Mouse (Mus musculus): ENCODE measurements around the gene 5730522E02Rik. TPM values are rescaled to one million over a fixed set of nuclear protein-coding genes. Genes with fewer than 3 reads are reported as not detected.

5730522E02Rik gene
- polyA plus RNA-seq, 1 experiment from 2014 or later: 26.4 TPM

GRCm38 (mm10) chr11:25872983-25873382, 337.6 kb downstream of the 5730522E02Rik start:
- Histone ChIP-seq H3K36me3 (ENCODE audit: control insufficient read depth, insufficient read depth) (no peaks in the 10 kb centered on the region), H3K27ac (ENCODE audit: low read length) (no peak overlapping the region; the same call in 1 of the 2 replicates), H3K9me3 (ENCODE audit: control insufficient read depth, low read length) (no peaks in the 10 kb centered on the region), H3K4me1 (replicated peaks; ENCODE audit: control insufficient read depth, insufficient read depth, low read length) (peaks cover 17% of the 10 kb centered on the region), H3K27me3 (replicated peaks; ENCODE audit: control insufficient read depth, insufficient read depth, low read length) (no peaks in the 10 kb centered on the region), H3K4me2 (ENCODE audit: low read length) (no peak overlapping the region), H3K9ac (replicated peaks; ENCODE audit: low read depth, low read length) (no peak overlapping the region), H3K4me3 (replicated peaks; ENCODE audit: low read length) (no peak overlapping the region)
- ATAC-seq: peak; percentile 62

GRCm38 (mm10) chr11:25872317-25872716, 338.2 kb downstream of the 5730522E02Rik start:
- ATAC-seq: peak; percentile 83
- Histone ChIP-seq H3K4me1 (replicated peaks; ENCODE audit: control insufficient read depth, insufficient read depth, low read length) (peaks cover 17% of the 10 kb centered on the region), H3K9ac (replicated peaks; ENCODE audit: low read depth, low read length) (peak overlapping the region; percentile 46; the same call in 1 of the 2 replicates), H3K27ac (ENCODE audit: low read length) (peak overlapping the region; percentile 94), H3K36me3 (ENCODE audit: control insufficient read depth, insufficient read depth) (no peaks in the 10 kb centered on the region), H3K9me3 (ENCODE audit: control insufficient read depth, low read length) (no peaks in the 10 kb centered on the region), H3K27me3 (replicated peaks; ENCODE audit: control insufficient read depth, insufficient read depth, low read length) (no peaks in the 10 kb centered on the region), H3K4me3 (replicated peaks; ENCODE audit: low read length) (no peak overlapping the region), H3K4me2 (ENCODE audit: low read length) (no peak overlapping the region)
- 7% methylated on average over 4 of the region's 4 CpGs for WGBS

- peaks cover 8% of the 10 kb centered on the region for H3K4me1 ChIP-seq (replicated peaks; ENCODE audit: control insufficient read depth, insufficient read depth, low read length)
- ATAC-seq: no peak
- H3K36me3 ChIP-seq (ENCODE audit: control insufficient read depth, insufficient read depth): no peaks in the 10 kb centered on the region
- H3K4me3 ChIP-seq (replicated peaks; ENCODE audit: low read length): no peak overlapping the region
- H3K4me2 ChIP-seq (ENCODE audit: low read length): no peak overlapping the region
- no peak overlapping the region for H3K9ac ChIP-seq (replicated peaks; ENCODE audit: low read depth, low read length)
- no peak overlapping the region for H3K27ac ChIP-seq (ENCODE audit: low read length)
- H3K27me3 ChIP-seq (replicated peaks; ENCODE audit: control insufficient read depth, insufficient read depth, low read length): no peaks in the 10 kb centered on the region
- 69% methylated on average over 2 of the region's 2 CpGs for WGBS
- H3K9me3 ChIP-seq (ENCODE audit: control insufficient read depth, low read length): no peaks in the 10 kb centered on the region
Observed at GRCm38 (mm10) chr11:25866292-25866691, 344.3 kb downstream of the 5730522E02Rik start.

GRCm38 (mm10) chr11:25862686-25863085, 347.9 kb downstream of the 5730522E02Rik start:
- peaks cover 5% of the 10 kb centered on the region for H3K4me1 ChIP-seq (replicated peaks; ENCODE audit: control insufficient read depth, insufficient read depth, low read length)
- peak overlapping the region; percentile 54 for H3K27ac ChIP-seq (ENCODE audit: low read length)
- no peaks in the 10 kb centered on the region for H3K36me3 ChIP-seq (ENCODE audit: control insufficient read depth, insufficient read depth)
- H3K4me2 ChIP-seq (ENCODE audit: low read length): no peak overlapping the region
- H3K4me3 ChIP-seq (replicated peaks; ENCODE audit: low read length): no peak overlapping the region
- H3K9ac ChIP-seq (replicated peaks; ENCODE audit: low read depth, low read length): 0 out of 2 replicates have a peak overlapping the region, but pooled peaks have one; percentile 15
- H3K27me3 ChIP-seq (replicated peaks; ENCODE audit: control insufficient read depth, insufficient read depth, low read length): no peaks in the 10 kb centered on the region
- ATAC-seq: peak; percentile 90
- WGBS: 5% methylated on average over 9 of the region's 9 CpGs
- H3K9me3 ChIP-seq (ENCODE audit: control insufficient read depth, low read length): no peaks in the 10 kb centered on the region

GRCm38 (mm10) chr11:25856629-25857568, 353.7 kb downstream of the 5730522E02Rik start:
- ATAC-seq: no peak
- 8% methylated on average over 16 of the region's 16 CpGs for WGBS
- Histone ChIP-seq H3K9ac (replicated peaks; ENCODE audit: low read depth, low read length) (peak overlapping the region; percentile 42), H3K27ac (ENCODE audit: low read length) (peak overlapping the region; percentile 93), H3K27me3 (replicated peaks; ENCODE audit: control insufficient read depth, insufficient read depth, low read length) (no peaks in the 10 kb centered on the region), H3K4me2 (ENCODE audit: low read length) (peak overlapping the region; percentile 8), H3K36me3 (ENCODE audit: control insufficient read depth, insufficient read depth) (no peaks in the 10 kb centered on the region), H3K9me3 (ENCODE audit: control insufficient read depth, low read length) (no peaks in the 10 kb centered on the region), H3K4me3 (replicated peaks; ENCODE audit: low read length) (no peak overlapping the region), H3K4me1 (replicated peaks; ENCODE audit: control insufficient read depth, insufficient read depth, low read length) (peaks cover 39% of the 10 kb centered on the region)

GRCm38 (mm10) chr11:25855794-25856193, 354.8 kb downstream of the 5730522E02Rik start:
- Histone ChIP-seq H3K9ac (replicated peaks; ENCODE audit: low read depth, low read length) (peak overlapping the region; percentile 48), H3K9me3 (ENCODE audit: control insufficient read depth, low read length) (no peaks in the 10 kb centered on the region), H3K27ac (ENCODE audit: low read length) (peak overlapping the region; percentile 93)

GRCm38 (mm10) chr11:25854216-25854615, 356.3 kb downstream of the 5730522E02Rik start:
- WGBS: 22% methylated on average over 10 of the region's 10 CpGs
- no peaks in the 10 kb centered on the region for H3K27me3 ChIP-seq (replicated peaks; ENCODE audit: control insufficient read depth, insufficient read depth, low read length)

More at GRCm38 (mm10) chr11:25855794-25856193, 354.8 kb downstream of the 5730522E02Rik start:
- Histone ChIP-seq H3K27me3 (replicated peaks; ENCODE audit: control insufficient read depth, insufficient read depth, low read length) (no peaks in the 10 kb centered on the region), H3K4me2 (ENCODE audit: low read length) (peak overlapping the region; percentile 40), H3K4me1 (replicated peaks; ENCODE audit: control insufficient read depth, insufficient read depth, low read length) (peaks cover 39% of the 10 kb centered on the region), H3K4me3 (replicated peaks; ENCODE audit: low read length) (peak overlapping the region; percentile 14), H3K36me3 (ENCODE audit: control insufficient read depth, insufficient read depth) (no peaks in the 10 kb centered on the region)
- peak; percentile 14 for ATAC-seq
- 12% methylated on average over 9 of the region's 9 CpGs for WGBS

GRCm38 (mm10) chr11:25853032-25853431, 357.5 kb downstream of the 5730522E02Rik start:
- Histone ChIP-seq H3K9ac (replicated peaks; ENCODE audit: low read depth, low read length) (0 out of 2 replicates have a peak overlapping the region, but pooled peaks have one; percentile 15), H3K36me3 (ENCODE audit: control insufficient read depth, insufficient read depth) (no peaks in the 10 kb centered on the region), H3K9me3 (ENCODE audit: control insufficient read depth, low read length) (no peaks in the 10 kb centered on the region), H3K27me3 (replicated peaks; ENCODE audit: control insufficient read depth, insufficient read depth, low read length) (no peaks in the 10 kb centered on the region), H3K4me2 (ENCODE audit: low read length) (peak overlapping the region; percentile 18; the same call in 1 of the 2 replicates), H3K27ac (ENCODE audit: low read length) (peak overlapping the region; percentile 84), H3K4me3 (replicated peaks; ENCODE audit: low read length) (no peak overlapping the region), H3K4me1 (replicated peaks; ENCODE audit: control insufficient read depth, insufficient read depth, low read length) (peaks cover 39% of the 10 kb centered on the region)
- WGBS: 9% methylated on average over 5 of the region's 5 CpGs
- ATAC-seq: peak; percentile 63

More at GRCm38 (mm10) chr11:25854216-25854615, 356.3 kb downstream of the 5730522E02Rik start:
- Histone ChIP-seq H3K4me3 (replicated peaks; ENCODE audit: low read length) (no peak overlapping the region), H3K27ac (ENCODE audit: low read length) (peak overlapping the region; percentile 91), H3K9ac (replicated peaks; ENCODE audit: low read depth, low read length) (peak overlapping the region; percentile 49), H3K4me1 (replicated peaks; ENCODE audit: control insufficient read depth, insufficient read depth, low read length) (peaks cover 39% of the 10 kb centered on the region), H3K9me3 (ENCODE audit: control insufficient read depth, low read length) (no peaks in the 10 kb centered on the region), H3K4me2 (ENCODE audit: low read length) (peak overlapping the region; percentile 34), H3K36me3 (ENCODE audit: control insufficient read depth, insufficient read depth) (no peaks in the 10 kb centered on the region)
- peak; percentile 72 for ATAC-seq

GRCm38 (mm10) chr11:25848824-25849644, 361.5 kb downstream of the 5730522E02Rik start:
- Histone ChIP-seq H3K4me3 (replicated peaks; ENCODE audit: low read length) (no peak overlapping the region), H3K4me2 (ENCODE audit: low read length) (no peak overlapping the region), H3K9ac (replicated peaks; ENCODE audit: low read depth, low read length) (no peak overlapping the region), H3K27ac (ENCODE audit: low read length) (no peak overlapping the region), H3K27me3 (replicated peaks; ENCODE audit: control insufficient read depth, insufficient read depth, low read length) (no peaks in the 10 kb centered on the region), H3K9me3 (ENCODE audit: control insufficient read depth, low read length) (no peaks in the 10 kb centered on the region), H3K4me1 (replicated peaks; ENCODE audit: control insufficient read depth, insufficient read depth, low read length) (peaks cover 10% of the 10 kb centered on the region), H3K36me3 (ENCODE audit: control insufficient read depth, insufficient read depth) (no peaks in the 10 kb centered on the region)
- ATAC-seq: no peak
- 57% methylated on average over 14 of the region's 14 CpGs for WGBS
